Mouse (Mus musculus) thymus, postnatal 36 days (tissue): ENCODE results near the gene Agtr2.
"Not testable (repeated sequence)": the region's sequence is repeated elsewhere in the genome, so short reads cannot be mapped to it uniquely, and the experiment has no call there.

Experiments
- DNase-seq, 2 experiments: peaks; one replicate each; pipeline ENCODE4 v3.0.0; 2022; ENCODE audit warnings: mixed read lengths in 2 of 2

Agtr2 gene

DNA sequence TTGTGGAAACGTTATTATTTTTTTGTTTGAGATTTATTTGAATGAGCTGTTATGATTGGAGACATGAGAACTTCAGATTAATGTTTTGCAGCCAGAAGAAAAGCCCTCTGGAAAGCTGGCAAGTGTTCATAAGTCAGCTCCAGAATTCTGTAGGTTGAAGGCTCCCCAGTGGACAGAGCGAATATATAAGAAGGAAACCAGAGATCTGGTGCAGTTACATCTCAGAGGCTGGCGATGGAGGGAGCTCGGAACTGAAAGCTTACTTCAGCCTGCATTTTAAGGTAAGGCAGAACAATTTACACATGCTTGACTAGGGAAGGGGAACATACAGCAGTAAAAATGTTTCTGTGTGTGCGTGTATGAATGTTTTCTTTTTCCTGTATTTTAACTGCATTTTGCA is at the start of gene Agtr2:
Gene Agtr2, plus strand, starts transcription at position 131 of the 400 bp plus-strand sequence.
- DNase-seq, result no peak

DNA sequence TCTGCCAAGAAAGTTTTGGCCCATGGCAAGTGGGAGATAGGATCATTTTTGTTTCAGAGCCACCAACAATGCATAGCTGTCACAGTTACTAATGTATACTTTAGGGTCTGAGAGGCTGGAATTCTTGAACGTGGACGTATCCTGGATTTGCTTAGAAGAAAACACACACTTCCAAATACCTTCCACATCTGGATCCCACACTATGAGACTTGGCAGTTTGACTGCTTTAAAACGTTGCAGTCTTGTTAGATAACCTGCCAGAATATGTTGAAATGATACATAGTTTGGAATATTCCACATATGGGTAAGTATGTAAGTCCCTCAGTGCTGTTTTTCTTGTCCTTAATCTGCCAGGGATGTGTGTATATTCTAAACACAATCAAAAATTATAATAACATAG is 31.8 kb upstream of the Agtr2 start:
- no peak for DNase-seq

DNA sequence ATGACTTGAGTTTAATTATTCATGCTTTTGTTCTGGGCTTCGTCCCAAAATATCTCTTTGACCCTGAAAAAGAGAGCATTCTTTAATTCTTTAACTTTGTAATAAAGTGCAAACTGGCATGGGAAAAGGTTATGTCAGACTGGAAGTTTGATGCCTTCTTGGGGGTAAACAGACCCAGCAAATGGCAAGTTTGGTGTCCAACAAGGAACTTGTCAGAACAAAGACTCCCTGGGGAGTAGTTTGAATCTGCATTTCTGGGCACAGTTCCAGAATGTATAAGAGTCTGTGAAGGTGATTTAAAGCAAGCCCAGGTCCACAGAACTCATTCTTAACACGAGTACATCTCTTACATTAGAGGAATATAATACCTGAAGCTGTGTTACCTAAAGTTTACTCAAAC is 3.8 kb downstream of the Agtr2 start:
- no peak for DNase-seq

DNA sequence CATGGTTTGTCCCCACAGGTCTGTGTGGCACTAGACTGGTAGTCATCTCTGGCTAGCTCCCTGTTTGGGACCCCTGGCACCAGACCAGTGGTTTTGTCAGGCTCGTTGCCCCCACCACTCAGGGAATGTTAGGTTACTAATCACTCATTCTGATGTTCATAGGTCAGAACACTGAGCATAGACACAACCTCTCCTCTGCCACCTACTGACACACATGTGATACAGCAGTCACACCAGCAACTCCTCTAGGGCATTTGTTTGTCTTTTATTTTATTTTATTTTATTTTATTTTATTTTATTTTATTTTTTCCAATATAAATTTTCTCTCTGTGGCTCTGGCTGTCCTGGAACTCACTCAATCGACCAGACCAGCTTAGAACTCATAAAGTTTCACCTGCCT is 15.9 kb downstream of the Agtr2 start:
- DNase-seq, result no peak

DNA sequence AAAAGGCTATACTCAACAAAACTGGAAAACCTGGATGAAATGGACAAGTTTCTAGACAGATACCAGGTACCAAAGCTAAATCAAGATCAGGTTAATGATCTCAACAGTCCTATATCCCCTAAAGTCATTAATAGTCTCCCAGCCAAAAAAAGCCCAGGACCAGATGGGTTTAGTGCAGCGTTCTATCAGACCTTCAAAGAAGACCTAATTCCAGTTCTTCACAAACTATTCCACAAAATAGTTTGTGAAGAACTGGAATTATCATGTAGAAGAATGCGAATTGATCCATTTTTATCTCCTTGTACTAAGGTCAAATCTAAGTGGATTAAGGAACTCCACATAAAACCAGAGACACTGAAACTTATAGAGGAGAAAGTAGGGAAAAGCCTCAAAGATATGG is 23.0 kb downstream of the Agtr2 start:
- DNase-seq, result not testable (repeated sequence)

GRCm38 (mm10) chrX:21522590-21522989 is 38.2 kb downstream of the Agtr2 start:
- DNase-seq, result no peak
